17 mouse cellular contexts compared by ENCODE assay signal in the genomic region with DNA sequence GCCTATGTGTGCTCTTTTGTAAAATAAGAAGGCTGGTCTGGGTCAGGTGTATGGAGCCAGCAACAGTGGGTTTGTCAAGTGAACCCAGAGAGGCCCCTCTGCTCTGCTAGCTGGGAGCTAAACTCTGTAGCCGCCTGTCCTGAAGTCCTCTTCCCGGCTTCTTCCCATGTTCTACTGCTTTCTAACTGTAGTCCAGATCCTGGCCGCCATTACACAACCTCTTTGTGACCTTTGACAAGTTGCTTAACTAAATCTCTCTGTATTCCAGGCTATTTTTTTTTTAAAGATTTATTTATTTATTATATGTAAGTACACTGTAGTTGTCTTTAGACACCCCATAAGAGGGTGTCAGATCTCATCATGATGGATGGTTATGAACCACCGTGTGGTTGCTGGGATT.
"Had no signal": no experiment of that assay in that cellular context is flagged by ENCODE, and none has a peak within 500 bp of the region (broad histone marks: within the 10 kb centered on the region; RNA-seq: fewer than 3 reads in every experiment).

No protein-coding gene starts in this region.

- DNase-seq: retina, postnatal 1 day; right cerebral cortex, adult 18-20 months; right cerebral cortex, postnatal 14 days; right cerebral cortex, postnatal 25 days; right cerebral cortex, postnatal 4 days; spleen, adult 18-20 months; thymus, adult 18-20 months; thymus, adult 2 months; thymus, postnatal 14 days; thymus, postnatal 25 days; thymus, postnatal 36 days; thymus, postnatal 4 days had no signal

- H3K36me3 ChIP-seq: neural tube, embryonic 12.5 days; neural tube, embryonic 13.5 days; neural tube, embryonic 15.5 days; stomach, embryonic 15.5 days had no signal

- H3K9ac ChIP-seq: neural tube, embryonic 12.5 days; neural tube, embryonic 13.5 days; neural tube, embryonic 15.5 days; stomach, embryonic 15.5 days had no signal

- H3K4me3 ChIP-seq: neural tube, embryonic 12.5 days; neural tube, embryonic 13.5 days; neural tube, embryonic 15.5 days; stomach, embryonic 15.5 days had no signal

- H3K27me3 ChIP-seq: neural tube, embryonic 12.5 days; neural tube, embryonic 13.5 days; neural tube, embryonic 15.5 days; stomach, embryonic 15.5 days had no signal

- H3K27ac ChIP-seq: neural tube, embryonic 12.5 days; neural tube, embryonic 13.5 days; neural tube, embryonic 15.5 days; stomach, embryonic 15.5 days; stomach, postnatal 0 days had no signal

- H3K4me1 ChIP-seq: neural tube, embryonic 12.5 days; neural tube, embryonic 13.5 days; neural tube, embryonic 15.5 days had no signal
